Mouse (Mus musculus): Measurements from ENCODE around the gene Cep63. TPM values are rescaled to one million over a fixed set of nuclear protein-coding genes. Genes with fewer than 3 reads are reported as not detected.

The Cep63 gene
- polyA plus RNA-seq, 1 experiment from 2014 or later, result 49.6 TPM

DNA sequence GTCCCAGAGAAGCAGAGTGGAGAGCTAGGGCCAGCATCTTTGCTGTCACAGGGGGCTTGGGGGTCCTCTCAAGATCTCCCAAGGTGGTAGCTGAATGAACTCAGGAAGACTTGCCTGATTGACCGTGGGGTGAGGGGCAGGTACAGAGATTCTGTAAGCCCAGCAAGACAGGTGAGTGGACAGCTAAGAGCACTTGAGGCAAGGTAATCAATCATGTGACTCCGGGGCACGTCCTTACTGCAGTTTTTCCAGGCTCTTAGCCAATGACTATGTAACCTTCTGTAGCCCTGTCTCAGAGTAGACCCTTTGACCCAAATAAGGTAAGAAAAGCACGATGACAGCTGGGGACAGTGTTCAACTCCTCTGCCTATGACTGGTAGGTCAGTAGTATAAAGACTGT, 10.8 kb upstream of the Cep63 start:
- no peak for ATAC-seq (ENCODE audit: insufficient read depth, low FRiP score, low TSS enrichment)

DNA sequence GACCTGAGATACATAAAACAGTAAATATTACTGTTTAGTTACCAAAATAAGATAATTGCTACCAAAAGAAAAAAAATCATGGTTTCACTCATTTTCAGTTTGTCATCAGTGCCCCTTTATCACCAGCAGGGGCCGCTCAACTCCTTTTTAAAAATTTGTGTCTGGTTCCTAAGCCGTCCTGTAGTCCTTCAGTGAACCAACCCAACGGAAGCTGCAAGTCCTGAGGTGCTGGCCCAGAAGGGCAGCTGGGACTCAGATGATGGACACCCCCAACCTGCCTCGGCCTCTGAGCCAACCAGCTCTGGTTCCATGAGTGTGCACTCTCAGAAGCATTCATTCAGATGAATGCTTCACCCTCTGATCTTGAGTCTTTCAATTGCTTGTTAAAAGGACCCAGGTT, 10.2 kb upstream of the Cep63 start:
- ATAC-seq (ENCODE audit: insufficient read depth, low FRiP score, low TSS enrichment), result 0 out of 2 replicates have a peak, but pooled peaks have one; percentile 48

More for the DNA sequence above, 10.8 kb upstream of the Cep63 start:
- DNase-seq (ENCODE audit: low spot score), result no peak
- H3K27ac ChIP-seq (ENCODE audit: low read depth, low read length), result no peak overlapping the region
- H3K9ac ChIP-seq (ENCODE audit: low read length), result no peak overlapping the region
- no peak overlapping the region for H3K4me3 ChIP-seq (ENCODE audit: low read depth, low read length)
- no peaks in the 10 kb centered on the region for H3K9me3 ChIP-seq (ENCODE audit: control insufficient read depth, low read length)
- no peak overlapping the region for H3K4me2 ChIP-seq (ENCODE audit: low read depth)
- 65% methylated on average over 4 of the region's 4 CpGs for WGBS
- no peaks in the 10 kb centered on the region; the same call in 1 of the 2 replicates for H3K36me3 ChIP-seq (ENCODE audit: control insufficient read depth, insufficient read depth, low read length)
- peaks cover 3% of the 10 kb centered on the region; the same call in 1 of the 2 replicates for H3K4me1 ChIP-seq (ENCODE audit: control insufficient read depth, insufficient read depth, low read length)
- no peaks in the 10 kb centered on the region for H3K27me3 ChIP-seq (ENCODE audit: control insufficient read depth, insufficient read depth, low read length)

DNA sequence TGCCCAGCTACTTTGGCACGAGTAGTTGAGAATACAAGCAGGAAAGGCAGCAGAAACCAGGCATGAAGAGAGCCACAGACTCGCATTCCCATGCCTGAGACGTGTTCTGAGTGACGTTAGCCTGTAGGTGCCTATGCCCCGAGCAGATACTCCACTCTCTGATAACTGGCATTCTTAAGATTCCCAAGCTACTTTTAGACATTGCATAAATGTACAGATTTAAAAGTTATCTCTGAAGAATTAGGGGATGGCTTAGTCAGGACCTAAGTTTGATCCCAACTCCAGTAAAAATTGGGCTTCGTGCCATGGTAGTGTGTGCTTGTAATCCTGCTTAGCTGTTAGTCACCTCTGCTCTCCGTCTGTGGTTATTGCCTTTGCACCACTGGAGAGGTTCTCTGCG, 8.1 kb upstream of the Cep63 start:
- WGBS, result 90% methylated on average over 8 of the region's 8 CpGs
- Histone ChIP-seq H3K4me3 (ENCODE audit: low read depth, low read length) (no peak overlapping the region), H3K9ac (ENCODE audit: low read length) (no peak overlapping the region), H3K27me3 (ENCODE audit: control insufficient read depth, insufficient read depth, low read length) (no peaks in the 10 kb centered on the region), H3K4me2 (ENCODE audit: low read depth) (no peak overlapping the region), H3K27ac (ENCODE audit: low read depth, low read length) (no peak overlapping the region), H3K4me1 (ENCODE audit: control insufficient read depth, insufficient read depth, low read length) (peaks cover 3% of the 10 kb centered on the region; the same call in 1 of the 2 replicates), H3K36me3 (ENCODE audit: control insufficient read depth, insufficient read depth, low read length) (no peaks in the 10 kb centered on the region; the same call in 1 of the 2 replicates), H3K9me3 (ENCODE audit: control insufficient read depth, low read length) (no peaks in the 10 kb centered on the region)
- ATAC-seq (ENCODE audit: insufficient read depth, low FRiP score, low TSS enrichment), result no peak
- DNase-seq (ENCODE audit: low spot score), result no peak

More for the DNA sequence above, 10.2 kb upstream of the Cep63 start:
- Histone ChIP-seq H3K9me3 (ENCODE audit: control insufficient read depth, low read length) (no peaks in the 10 kb centered on the region), H3K4me2 (ENCODE audit: low read depth) (no peak overlapping the region), H3K27ac (ENCODE audit: low read depth, low read length) (no peak overlapping the region), H3K4me1 (ENCODE audit: control insufficient read depth, insufficient read depth, low read length) (peaks cover 3% of the 10 kb centered on the region; the same call in 1 of the 2 replicates), H3K4me3 (ENCODE audit: low read depth, low read length) (no peak overlapping the region), H3K36me3 (ENCODE audit: control insufficient read depth, insufficient read depth, low read length) (no peaks in the 10 kb centered on the region; the same call in 1 of the 2 replicates), H3K27me3 (ENCODE audit: control insufficient read depth, insufficient read depth, low read length) (no peaks in the 10 kb centered on the region), H3K9ac (ENCODE audit: low read length) (no peak overlapping the region)
- WGBS, result 4% methylated on average over 4 of the region's 4 CpGs
- DNase-seq (ENCODE audit: low spot score), result peak; percentile 74

DNA sequence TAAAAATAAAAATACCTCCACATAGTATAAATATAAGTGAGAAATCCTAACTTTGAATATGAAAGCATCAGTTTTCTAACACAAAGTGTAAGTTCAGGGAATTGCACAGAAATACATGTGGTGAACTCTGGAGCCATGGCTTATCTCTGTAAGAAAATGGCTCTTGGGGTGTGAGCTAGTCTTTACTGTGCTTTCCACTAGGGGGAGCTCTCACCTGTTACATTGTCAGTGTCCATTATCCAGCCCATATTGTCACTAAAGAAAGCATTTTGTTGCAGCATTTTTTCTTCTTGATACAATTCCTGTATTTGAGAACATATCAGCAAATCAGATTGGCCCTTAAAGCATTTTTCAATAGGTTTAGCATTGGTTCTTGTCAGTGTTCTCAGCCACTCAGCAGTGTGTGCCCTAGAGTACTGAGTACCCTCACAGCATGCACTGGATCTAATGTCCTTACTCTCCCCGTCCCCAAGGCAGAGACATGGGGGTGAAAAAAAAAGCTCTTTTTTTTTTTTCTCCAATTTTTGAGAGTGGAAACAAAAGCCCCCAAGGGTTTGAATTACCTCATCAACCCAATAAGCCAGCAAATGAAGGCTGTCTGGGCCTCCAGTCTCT, 6.7 kb upstream of the Cep63 start:
- no peak overlapping the region for H3K4me2 ChIP-seq (ENCODE audit: low read depth)
- H3K27me3 ChIP-seq (ENCODE audit: control insufficient read depth, insufficient read depth, low read length), result no peaks in the 10 kb centered on the region
- ATAC-seq (ENCODE audit: insufficient read depth, low FRiP score, low TSS enrichment), result no peak; the same call in 1 of the 2 replicates
- H3K9ac ChIP-seq (ENCODE audit: low read length), result no peak overlapping the region
- H3K4me1 ChIP-seq (ENCODE audit: control insufficient read depth, insufficient read depth, low read length), result no peaks in the 10 kb centered on the region
- H3K4me3 ChIP-seq (ENCODE audit: low read depth, low read length), result no peak overlapping the region
- no peak overlapping the region for H3K27ac ChIP-seq (ENCODE audit: low read depth, low read length)
- no peaks in the 10 kb centered on the region; the same call in 1 of the 2 replicates for H3K36me3 ChIP-seq (ENCODE audit: control insufficient read depth, insufficient read depth, low read length)
- DNase-seq (ENCODE audit: low spot score), result peak; percentile 60
- WGBS, result 34% methylated on average over 1 of the region's 1 CpGs
- H3K9me3 ChIP-seq (ENCODE audit: control insufficient read depth, low read length), result no peaks in the 10 kb centered on the region

DNA sequence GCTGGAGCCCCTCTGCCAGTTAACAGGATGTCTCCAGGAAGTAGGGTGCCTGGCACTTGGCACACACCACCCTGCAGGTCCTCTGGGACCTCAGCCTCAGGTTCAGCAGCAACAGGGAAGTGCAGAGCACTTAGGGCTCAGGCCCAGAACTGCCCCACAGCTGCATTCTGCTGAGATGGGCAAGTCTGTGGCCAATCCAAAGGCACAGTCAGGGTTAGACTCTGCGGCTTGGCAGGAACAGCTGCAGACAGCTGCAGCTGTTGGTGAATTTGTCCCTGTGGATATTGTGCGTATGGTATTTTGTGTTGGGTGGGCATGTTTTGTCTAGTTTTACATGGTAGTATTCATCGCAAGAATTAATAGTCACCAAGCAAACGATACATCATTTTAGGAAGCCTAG, 5.8 kb upstream of the Cep63 start:
- Histone ChIP-seq H3K27ac (ENCODE audit: low read depth, low read length) (no peak overlapping the region), H3K27me3 (ENCODE audit: control insufficient read depth, insufficient read depth, low read length) (no peaks in the 10 kb centered on the region), H3K9me3 (ENCODE audit: control insufficient read depth, low read length) (no peaks in the 10 kb centered on the region), H3K9ac (ENCODE audit: low read length) (no peak overlapping the region), H3K4me1 (ENCODE audit: control insufficient read depth, insufficient read depth, low read length) (peaks cover 3% of the 10 kb centered on the region), H3K4me3 (ENCODE audit: low read depth, low read length) (no peak overlapping the region), H3K36me3 (ENCODE audit: control insufficient read depth, insufficient read depth, low read length) (no peaks in the 10 kb centered on the region; the same call in 1 of the 2 replicates), H3K4me2 (ENCODE audit: low read depth) (no peak overlapping the region)
- ATAC-seq (ENCODE audit: insufficient read depth, low FRiP score, low TSS enrichment), result no peak
- no peak for DNase-seq (ENCODE audit: low spot score)
- 96% methylated on average over 4 of the region's 4 CpGs for WGBS

- Histone ChIP-seq H3K4me3 (ENCODE audit: low read depth, low read length) (no peak overlapping the region), H3K4me2 (ENCODE audit: low read depth) (no peak overlapping the region), H3K9me3 (ENCODE audit: control insufficient read depth, low read length) (no peaks in the 10 kb centered on the region), H3K27me3 (ENCODE audit: control insufficient read depth, insufficient read depth, low read length) (no peaks in the 10 kb centered on the region), H3K9ac (ENCODE audit: low read length) (no peak overlapping the region), H3K27ac (ENCODE audit: low read depth, low read length) (no peak overlapping the region), H3K4me1 (ENCODE audit: control insufficient read depth, insufficient read depth, low read length) (peaks cover 6% of the 10 kb centered on the region), H3K36me3 (ENCODE audit: control insufficient read depth, insufficient read depth, low read length) (no peaks in the 10 kb centered on the region; the same call in 1 of the 2 replicates)
- no peak for ATAC-seq (ENCODE audit: insufficient read depth, low FRiP score, low TSS enrichment)
- DNase-seq (ENCODE audit: low spot score), result no peak
- WGBS, result 59% methylated on average over 2 of the region's 2 CpGs
These were observed 5.3 kb upstream of the Cep63 start for GRCm38 (mm10) chr9:102631589-102632147.

DNA sequence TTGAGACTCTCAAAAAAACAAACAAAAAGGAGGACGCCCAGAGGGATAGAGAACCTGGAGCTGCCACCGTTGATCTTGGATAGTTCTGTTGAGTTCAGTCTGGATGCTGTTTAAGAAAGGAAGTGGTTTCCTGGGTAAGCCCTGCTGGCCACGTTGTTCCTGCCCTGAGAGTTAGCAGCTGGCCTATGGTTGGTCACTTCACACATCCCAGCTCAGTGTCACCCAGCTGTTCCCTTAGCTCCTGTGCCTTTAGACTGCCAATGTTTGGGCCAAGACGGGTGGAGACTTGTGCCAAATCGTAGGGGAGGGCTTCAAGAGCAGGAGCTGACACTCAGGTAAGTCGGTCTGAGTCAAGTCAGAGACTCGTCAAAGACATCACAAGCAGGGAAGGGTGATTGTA, 2.7 kb upstream of the Cep63 start:
- H3K36me3 ChIP-seq (ENCODE audit: control insufficient read depth, insufficient read depth, low read length), result no peaks in the 10 kb centered on the region
- DNase-seq (ENCODE audit: low spot score) (no peak), ATAC-seq (ENCODE audit: insufficient read depth, low FRiP score, low TSS enrichment) (no peak)
- H3K27ac ChIP-seq (ENCODE audit: low read depth, low read length), result no peak overlapping the region
- H3K4me3 ChIP-seq (ENCODE audit: low read depth, low read length), result no peak overlapping the region
- H3K9ac ChIP-seq (ENCODE audit: low read length), result no peak overlapping the region
- H3K4me2 ChIP-seq (ENCODE audit: low read depth), result no peak overlapping the region
- peaks cover 6% of the 10 kb centered on the region for H3K4me1 ChIP-seq (ENCODE audit: control insufficient read depth, insufficient read depth, low read length)
- H3K27me3 ChIP-seq (ENCODE audit: control insufficient read depth, insufficient read depth, low read length), result no peaks in the 10 kb centered on the region
- no peaks in the 10 kb centered on the region for H3K9me3 ChIP-seq (ENCODE audit: control insufficient read depth, low read length)
- 68% methylated on average over 7 of the region's 7 CpGs for WGBS

DNA sequence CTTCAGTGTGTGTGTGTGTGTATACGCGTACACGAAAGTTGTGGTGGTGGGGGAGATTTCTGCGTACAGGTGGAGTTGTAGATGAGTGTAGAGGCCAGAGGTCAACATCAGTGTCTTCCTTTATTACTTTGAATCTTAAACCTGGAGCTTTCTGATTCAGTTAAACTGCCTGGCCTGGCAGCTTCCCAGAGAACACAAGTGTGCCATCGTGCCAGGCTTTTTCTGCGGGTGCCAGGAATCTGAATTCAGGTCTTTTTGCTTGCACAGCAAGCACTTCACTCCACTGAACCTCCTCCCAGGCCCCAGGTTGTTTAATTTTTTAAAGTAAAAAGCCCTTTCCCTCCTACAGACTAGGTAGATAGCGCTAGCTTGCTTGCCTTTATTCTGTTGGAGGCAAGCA, 1.1 kb upstream of the Cep63 start:
- DNase-seq (ENCODE audit: low spot score), result no peak
- peaks cover 6% of the 10 kb centered on the region for H3K4me1 ChIP-seq (ENCODE audit: control insufficient read depth, insufficient read depth, low read length)
- H3K4me2 ChIP-seq (ENCODE audit: low read depth), result peak overlapping the region; percentile 85
- H3K4me3 ChIP-seq (ENCODE audit: low read depth, low read length), result peak overlapping the region; percentile 92
- H3K36me3 ChIP-seq (ENCODE audit: control insufficient read depth, insufficient read depth, low read length), result no peaks in the 10 kb centered on the region
- H3K27ac ChIP-seq (ENCODE audit: low read depth, low read length), result no peak overlapping the region
- ATAC-seq (ENCODE audit: insufficient read depth, low FRiP score, low TSS enrichment), result no peak
- H3K9me3 ChIP-seq (ENCODE audit: control insufficient read depth, low read length), result no peaks in the 10 kb centered on the region
- 89% methylated on average over 7 of the region's 7 CpGs for WGBS
- H3K27me3 ChIP-seq (ENCODE audit: control insufficient read depth, insufficient read depth, low read length), result no peaks in the 10 kb centered on the region
- H3K9ac ChIP-seq (ENCODE audit: low read length), result peak overlapping the region; percentile 98

- ATAC-seq (ENCODE audit: insufficient read depth, low FRiP score, low TSS enrichment), result no peak
- Histone ChIP-seq H3K4me3 (ENCODE audit: low read depth, low read length) (peak overlapping the region; percentile 92), H3K27me3 (ENCODE audit: control insufficient read depth, insufficient read depth, low read length) (no peaks in the 10 kb centered on the region), H3K9ac (ENCODE audit: low read length) (peak overlapping the region; percentile 98), H3K4me1 (ENCODE audit: control insufficient read depth, insufficient read depth, low read length) (peaks cover 6% of the 10 kb centered on the region), H3K36me3 (ENCODE audit: control insufficient read depth, insufficient read depth, low read length) (no peaks in the 10 kb centered on the region), H3K9me3 (ENCODE audit: control insufficient read depth, low read length) (no peaks in the 10 kb centered on the region), H3K27ac (ENCODE audit: low read depth, low read length) (peak overlapping the region; percentile 98; the same call in 1 of the 2 replicates), H3K4me2 (ENCODE audit: low read depth) (peak overlapping the region; percentile 85)
- under 1% methylated on average over 9 of the region's 9 CpGs for WGBS
- DNase-seq (ENCODE audit: low spot score), result no peak
These were observed 498 bp upstream of the Cep63 start for GRCm38 (mm10) chr9:102626839-102627225.
